Mouse (Mus musculus) erythroid progenitor cell, adult 5-6 weeks (primary cell): Measurements from ENCODE around the gene Gm3147. TPM values are rescaled to one million over a fixed set of nuclear protein-coding genes. Genes with fewer than 3 reads are reported as not detected.
"Not testable (repeated sequence)": the region's sequence is repeated elsewhere in the genome, so short reads cannot be mapped to it uniquely, and the experiment has no call there.

Experiments used
- ATAC-seq: replicated peaks from 2 replicates; pipeline ENCODE4 v1.8.0; 2016; ENCODE audit warnings: moderate number of reproducible peaks, mild to moderate bottlenecking, moderate TSS enrichment, inconsistent platforms; ENCODE audit not compliant: poor library complexity, low FRiP score, severe bottlenecking
- total RNA-seq, 2 experiments: library from RNA; stranded (forward) in 1 of 2; stranded (reverse) in 1 of 2; fragments of 150-400 nt in 1 of 2; fragments of 186-747, 209-891 nt in 1 of 2; gene quantifications; 2 replicates each; pipeline versions ENCODE4 v1.2.3 to v1.2.4; 2015 to 2017; ENCODE audit warnings: low replicate concordance in 2 of 2

Gm3147 gene
- not detected in 2 replicates for total RNA-seq (2015; ENCODE audit: low replicate concordance)
- not detected in 2 replicates for total RNA-seq (2017; ENCODE audit: low replicate concordance)

GRCm38 (mm10) chr5:94616242-94616641, at the start of gene Gm3147:
TSS of gene Gm3147 (minus strand) at chr5:94616342.
- not testable (repeated sequence) for ATAC-seq

GRCm38 (mm10) chr5:94648082-94648481, 31.9 kb upstream of the Gm3147 start, which contains the start of gene Gm6205:
TSS of gene Gm6205 (plus strand) at chr5:94648382.
- ATAC-seq = not testable (repeated sequence)

GRCm38 (mm10) chr5:94623679-94624078, 7.5 kb upstream of the Gm3147 start, which contains the start of gene Gm6509:
TSS of gene Gm6509 (plus strand) at chr5:94623979.
- ATAC-seq = not testable (repeated sequence)

Other genes starting within 250 kb of the Gm3147 start
- not detected in 2 replicates for gene Gm7682, start 170.6 kb downstream of the Gm3147 start, total RNA-seq (2015; ENCODE audit: low replicate concordance)
- not detected in 2 replicates for gene Gm7682, start 170.6 kb downstream of the Gm3147 start, total RNA-seq (2017; ENCODE audit: low replicate concordance)
- not detected in 2 replicates for gene Gm3139, start 90.1 kb downstream of the Gm3147 start, total RNA-seq (2015; ENCODE audit: low replicate concordance)
- not detected in 2 replicates for gene Gm3139, start 90.1 kb downstream of the Gm3147 start, total RNA-seq (2017; ENCODE audit: low replicate concordance)
- gene Gm6509, start 7.6 kb upstream of the Gm3147 start, total RNA-seq (2015; ENCODE audit: low replicate concordance) = not detected in 2 replicates
- gene Gm6509, start 7.6 kb upstream of the Gm3147 start, total RNA-seq (2017; ENCODE audit: low replicate concordance) = not detected in 2 replicates
- gene Gm6205, start 32.0 kb upstream of the Gm3147 start, total RNA-seq (2015; ENCODE audit: low replicate concordance) = not detected in 2 replicates
- gene Gm6205, start 32.0 kb upstream of the Gm3147 start, total RNA-seq (2017; ENCODE audit: low replicate concordance) = not detected in 2 replicates
- not detected in 2 replicates for gene Gm3183, start 249.1 kb upstream of the Gm3147 start, total RNA-seq (2015; ENCODE audit: low replicate concordance)
- gene Gm3183, start 249.1 kb upstream of the Gm3147 start, total RNA-seq (2017; ENCODE audit: low replicate concordance) = not detected in 2 replicates